Comparison of ENCODE assay signal across 25 mouse cellular contexts in genomic region chr9:71848392-71848791, GRCm38 (mm10).
DNase-seq lines count a peak whose midpoint lies in the region; ATAC-seq and TF ChIP-seq lines count a peak whose summit lies in the region.
"Had no signal": no experiment of that assay in that cellular context is flagged by ENCODE, and none has a peak within 500 bp of the region (broad histone marks: within the 10 kb centered on the region; RNA-seq: fewer than 3 reads in every experiment).

No protein-coding gene starts in this region.

- 42% methylated on average over 3 of the region's 3 CpGs for WGBS in liver, embryonic 14.5 days (ENCODE audit: insufficient replicate concordance)
- WGBS in liver, postnatal 0 days (ENCODE audit: insufficient replicate concordance): 61% methylated on average over 3 of the region's 3 CpGs
- 96% methylated on average over 3 of the region's 3 CpGs for WGBS in hindbrain, embryonic 13.5 days

- peak; percentile 10; the same call in 1 of the 2 replicates for TF ChIP-seq EP300 in liver, embryonic 14.5 days (IDR thresholded peaks at IDR 0.05; ENCODE audit: low read depth)
- TF ChIP-seq EP300 in liver, postnatal 0 days (IDR thresholded peaks at IDR 0.05; ENCODE audit: low read depth): no peak

- H3K9ac ChIP-seq in liver, embryonic 14.5 days (replicated peaks): no peak overlapping the region
- no peak overlapping the region for H3K9ac ChIP-seq in liver, postnatal 0 days (replicated peaks)
- H3K9ac ChIP-seq in hindbrain, embryonic 13.5 days: no peak overlapping the region
- H3K9ac ChIP-seq: forebrain, embryonic 13.5 days; heart, embryonic 13.5 days; hindbrain, embryonic 12.5 days; intestine, embryonic 15.5 days had no signal

- no peak overlapping the region for H3K27ac ChIP-seq in liver, embryonic 14.5 days
- H3K27ac ChIP-seq in liver, postnatal 0 days (ENCODE audit: low read depth): no peak overlapping the region
- no peak overlapping the region for H3K27ac ChIP-seq in hindbrain, embryonic 13.5 days
- H3K27ac ChIP-seq: forebrain, embryonic 10.5 days; forebrain, embryonic 13.5 days; heart, adult 2 months; heart, embryonic 10.5 days; heart, embryonic 13.5 days; hindbrain, embryonic 12.5 days; intestine, embryonic 15.5 days had no signal

- no peak for ATAC-seq in liver, embryonic 14.5 days (ENCODE audit: insufficient read depth)
- ATAC-seq in liver, postnatal 0 days: no peak
- ATAC-seq in megakaryocyte-erythroid progenitor cell, adult 5-6 weeks (replicated peaks; ENCODE audit: low FRiP score, low TSS enrichment, poor library complexity, severe bottlenecking): peak; percentile 73
- no peak for ATAC-seq in hindbrain, embryonic 13.5 days (ENCODE audit: low FRiP score)
- ATAC-seq: forebrain, embryonic 13.5 days; forebrain, embryonic 16.5 days; hindbrain, embryonic 16.5 days; intestine, embryonic 15.5 days had no signal

- no peak overlapping the region for H3K4me2 ChIP-seq in liver, embryonic 14.5 days (ENCODE audit: low read depth)
- H3K4me2 ChIP-seq in liver, postnatal 0 days (ENCODE audit: low read depth, low read length): no peak overlapping the region
- H3K4me2 ChIP-seq in hindbrain, embryonic 13.5 days: no peak overlapping the region
- H3K4me2 ChIP-seq: forebrain, embryonic 13.5 days; heart, embryonic 13.5 days; hindbrain, embryonic 12.5 days; intestine, embryonic 15.5 days had no signal

- no peak for TF ChIP-seq CTCF in liver, embryonic 14.5 days (IDR thresholded peaks at IDR 0.05; ENCODE audit: low read depth)
- no peak for TF ChIP-seq CTCF in liver, postnatal 0 days (IDR thresholded peaks at IDR 0.05; ENCODE audit: low read depth)

- H3K9me3 ChIP-seq in liver, embryonic 14.5 days (ENCODE audit: control insufficient read depth, low read length): no peaks in the 10 kb centered on the region
- H3K9me3 ChIP-seq in liver, postnatal 0 days (ENCODE audit: low read length): no peaks in the 10 kb centered on the region
- H3K9me3 ChIP-seq in hindbrain, embryonic 13.5 days: no peaks in the 10 kb centered on the region
- H3K9me3 ChIP-seq: forebrain, embryonic 10.5 days; forebrain, embryonic 13.5 days; heart, embryonic 10.5 days; heart, embryonic 13.5 days; hindbrain, embryonic 12.5 days; intestine, embryonic 15.5 days had no signal

- H3K27me3 ChIP-seq in liver, embryonic 14.5 days (ENCODE audit: control insufficient read depth, insufficient read depth, low read length): no peaks in the 10 kb centered on the region
- no peaks in the 10 kb centered on the region for H3K27me3 ChIP-seq in liver, postnatal 0 days (ENCODE audit: insufficient read depth, low read length)
- H3K27me3 ChIP-seq in hindbrain, embryonic 13.5 days: no peaks in the 10 kb centered on the region
- H3K27me3 ChIP-seq: forebrain, embryonic 13.5 days; heart, embryonic 13.5 days; hindbrain, embryonic 12.5 days; intestine, embryonic 15.5 days had no signal

- DNase-seq in liver, embryonic 14.5 days (ENCODE audit: low read depth in 3 of 3, low spot score in 3 of 3): no peak
- no peak for DNase-seq in liver, postnatal 0 days
- DNase-seq in MEL-GATA-1-ER (ENCODE audit: extremely low read depth, low read depth): peak; percentile 83
- peak; percentile 7 for DNase-seq in c-Kit-positive CD71-positive TER-119-positive erythroid progenitor cells, embryonic 14.5 days (ENCODE audit: low spot score)
- DNase-seq in gastrocnemius, postnatal 14 days: no peak
- no peak for DNase-seq in heart, postnatal 25 days (ENCODE audit: low spot score)
- DNase-seq: adrenal gland, adult 2 months; adrenal gland, postnatal 14 days; cerebellum, adult 11 months; cerebellum, adult 8-10 months; cerebellum, postnatal 10 days; cerebellum, postnatal 36 days; gastrocnemius, postnatal 36 days; heart, adult 2 months; heart, postnatal 14 days had no signal

- peaks cover 7% of the 10 kb centered on the region for H3K36me3 ChIP-seq in liver, embryonic 14.5 days (replicated peaks; ENCODE audit: control insufficient read depth, insufficient read depth, low read depth)
- peaks cover 39% of the 10 kb centered on the region for H3K36me3 ChIP-seq in liver, postnatal 0 days (replicated peaks; ENCODE audit: insufficient read depth, low read length)
- peaks cover 65% of the 10 kb centered on the region for H3K36me3 ChIP-seq in hindbrain, embryonic 13.5 days

- intact Hi-C loops in gastrocnemius, postnatal 14 days (cut with DNase I; ENCODE audit: low total_unique reads): no loop called here
- intact Hi-C loops in heart, postnatal 25 days (cut with DNase I): no loop called here

- peaks cover 0 to 4% of the 10 kb centered on the region in 2 experiments; a peak in 1 of 4 replicates for H3K4me1 ChIP-seq in liver, embryonic 14.5 days (replicated peaks; ENCODE audit: control insufficient read depth in 2 of 2, insufficient read depth in 2 of 2, low read length in 1 of 2)
- H3K4me1 ChIP-seq in liver, postnatal 0 days (ENCODE audit: insufficient read depth): no peaks in the 10 kb centered on the region
- H3K4me1 ChIP-seq in hindbrain, embryonic 13.5 days (replicated peaks): no peaks in the 10 kb centered on the region
- H3K4me1 ChIP-seq: forebrain, embryonic 13.5 days; heart, embryonic 10.5 days; hindbrain, embryonic 12.5 days; intestine, embryonic 15.5 days had no signal

- no peak overlapping the region for H3K4me3 ChIP-seq in liver, embryonic 14.5 days (ENCODE audit: insufficient read depth in 1 of 2, low read depth in 2 of 2, low read length in 2 of 2)
- H3K4me3 ChIP-seq in liver, postnatal 0 days (ENCODE audit: low read depth, low read length): no peak overlapping the region
- H3K4me3 ChIP-seq in hindbrain, embryonic 13.5 days: no peak overlapping the region
- H3K4me3 ChIP-seq: forebrain, embryonic 10.5 days; forebrain, embryonic 13.5 days; heart, adult 2 months; heart, embryonic 10.5 days; heart, embryonic 13.5 days; hindbrain, embryonic 12.5 days; intestine, embryonic 15.5 days had no signal

Comparison
In these comparisons a context has a peak if more than half of its experiments do, and no peak if none do; other contexts are left out.
1. DNase-seq: peak in MEL-GATA-1-ER (single experiment) and c-Kit-positive CD71-positive TER-119-positive erythroid progenitor cells, embryonic 14.5 days (single experiment); none in liver, embryonic 14.5 days (0 of 3), liver, postnatal 0 days (single experiment), gastrocnemius, postnatal 14 days (single experiment) and heart, postnatal 25 days (single experiment).